Mouse (Mus musculus) gastrocnemius, adult 8-10 months (tissue): ENCODE data around the gene Itih3. TPM values are rescaled to one million over a fixed set of nuclear protein-coding genes. Genes with fewer than 3 reads are reported as not detected.
A peak's percentile ranks its signal among the peaks of the same experiment; 100 is the strongest.

ENCODE experiments used
- DNase-seq, 2 experiments: peaks; one replicate each; pipeline ENCODE4 v3.0.0; 2022; ENCODE audit warnings: low spot score in 2 of 2
- total RNA-seq, 4 experiments: library from RNA; stranded (reverse); gene quantifications; 2 replicates each; pipeline ENCODE4 v1.2.4; 2022

Itih3 gene
- total RNA-seq, 4 experiments from 2014 or later = 0.15 to 0.51 (median 0.40) TPM; not detected in 1

DNA sequence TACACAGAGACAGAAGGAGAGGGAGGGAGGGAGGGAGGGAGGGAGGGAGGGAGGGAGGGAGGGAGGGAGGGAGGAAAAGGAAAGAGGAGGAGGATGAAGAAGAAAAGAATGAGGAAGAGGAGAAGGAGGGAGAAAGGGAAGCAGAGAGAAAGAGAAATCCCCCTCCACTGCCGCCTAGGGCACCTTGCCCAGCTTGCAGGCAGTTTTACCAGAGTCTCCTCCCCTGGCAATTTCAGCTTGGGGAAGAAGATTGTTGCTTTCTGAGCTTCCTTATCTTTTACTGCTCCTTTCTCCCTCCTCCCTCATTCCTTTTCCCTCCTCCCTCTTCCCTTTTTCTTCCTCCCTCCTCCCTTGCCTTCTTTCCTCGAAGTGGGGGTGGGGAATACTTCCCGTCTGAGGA lies 20.5 kb downstream of the Itih3 start:
- no peak for DNase-seq

GRCm38 (mm10) chr14:30902628-30903027 lies 20.9 kb downstream of the Itih3 start:
- DNase-seq = no peak

- no peak for DNase-seq
Measured at GRCm38 (mm10) chr14:30899972-30900371, 23.6 kb downstream of the Itih3 start.

GRCm38 (mm10) chr14:30888271-30888732 lies 35.3 kb downstream of the Itih3 start:
- DNase-seq = no peak

DNA sequence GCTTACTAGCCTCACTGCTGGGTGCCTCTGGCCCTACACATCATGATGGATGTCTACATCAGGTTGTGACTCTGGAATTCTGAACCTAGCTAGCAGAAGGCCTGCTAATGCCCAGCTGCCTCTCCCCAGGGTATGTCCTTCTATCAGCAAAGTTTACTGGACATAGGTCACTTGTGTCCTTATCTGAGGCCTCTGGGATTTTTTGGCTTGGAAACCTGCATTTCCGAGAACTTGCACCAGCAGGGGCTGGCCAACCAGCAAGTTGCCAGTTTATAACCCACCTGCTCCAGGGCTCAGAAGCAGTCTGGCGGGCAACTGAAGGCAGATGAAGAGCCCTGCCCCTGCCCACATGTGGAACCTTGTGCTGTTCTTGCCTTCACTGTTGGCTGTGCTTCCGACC lies 37.4 kb downstream of the Itih3 start, which contains the start of gene Itih4:
Gene Itih4, plus strand, starts transcription at position 273 of the 400 bp plus-strand sequence.
- DNase-seq = no peak

- DNase-seq = no peak
Measured at GRCm38 (mm10) chr14:30885298-30885697, 38.3 kb downstream of the Itih3 start.

DNA sequence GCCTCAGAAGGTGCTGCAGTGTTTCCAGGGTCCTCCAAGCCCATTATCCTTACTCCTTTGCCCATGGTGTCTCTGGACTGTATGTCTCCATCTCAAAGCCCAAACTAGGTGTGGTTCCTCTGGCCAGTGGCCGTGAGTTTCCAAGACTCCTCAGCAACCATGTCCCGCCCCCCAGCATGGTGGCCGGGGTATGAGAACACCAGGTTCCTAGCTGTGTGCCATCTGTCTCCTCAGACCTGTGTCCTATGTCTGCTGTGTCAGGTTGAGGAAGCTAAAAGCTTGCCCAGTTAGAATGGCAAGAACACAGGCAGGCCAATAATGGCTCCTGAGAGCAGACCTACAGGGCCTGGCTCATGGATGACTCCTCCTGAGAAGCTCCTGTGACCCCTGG lies 41.8 kb downstream of the Itih3 start:
- DNase-seq = no peak

GRCm38 (mm10) chr14:30880811-30881717 lies 42.5 kb downstream of the Itih3 start:
- DNase-seq = peak; percentile 68 to 69

DNA sequence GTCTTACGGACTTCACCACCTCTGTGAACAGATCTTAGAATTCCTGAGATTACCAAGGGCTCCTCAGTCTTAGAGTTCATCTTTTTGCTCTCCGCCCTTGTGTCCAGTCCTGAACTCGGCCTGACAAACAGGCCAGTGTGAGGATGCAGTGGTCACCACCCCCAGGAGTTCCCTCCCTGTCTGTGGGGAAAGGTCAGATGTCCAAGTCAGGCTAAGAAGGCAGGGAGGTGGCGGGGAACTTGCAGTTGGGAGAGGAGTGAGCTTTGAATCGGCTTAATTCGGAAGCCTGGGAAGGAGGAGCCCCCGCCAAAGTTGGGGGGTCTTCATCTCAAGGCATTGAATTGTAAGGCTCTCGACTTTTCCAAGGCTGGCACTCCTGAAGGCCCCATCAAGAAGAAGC lies 43.3 kb downstream of the Itih3 start:
- DNase-seq = no peak

DNA sequence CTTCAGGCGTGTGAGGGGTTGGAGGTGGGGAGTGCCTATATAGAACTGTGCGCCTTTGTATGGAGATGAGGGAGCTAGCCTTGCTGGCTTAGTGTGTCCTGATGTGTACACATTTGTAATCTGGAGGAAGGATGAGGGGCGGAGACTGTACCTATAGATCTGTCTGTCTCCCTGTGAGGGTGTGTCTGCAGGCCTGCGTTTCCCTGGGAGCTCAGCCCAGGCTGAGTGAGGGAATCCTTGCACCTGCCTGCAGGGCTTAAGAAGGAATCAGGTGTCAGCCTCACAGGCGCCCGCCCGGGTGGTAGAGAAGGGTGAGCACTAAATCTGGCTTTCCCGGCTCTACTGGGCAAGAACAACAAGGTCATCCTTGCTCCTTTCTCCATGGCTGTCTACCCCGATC lies 43.8 kb downstream of the Itih3 start:
- peak; percentile 61 to 70 for DNase-seq

DNA sequence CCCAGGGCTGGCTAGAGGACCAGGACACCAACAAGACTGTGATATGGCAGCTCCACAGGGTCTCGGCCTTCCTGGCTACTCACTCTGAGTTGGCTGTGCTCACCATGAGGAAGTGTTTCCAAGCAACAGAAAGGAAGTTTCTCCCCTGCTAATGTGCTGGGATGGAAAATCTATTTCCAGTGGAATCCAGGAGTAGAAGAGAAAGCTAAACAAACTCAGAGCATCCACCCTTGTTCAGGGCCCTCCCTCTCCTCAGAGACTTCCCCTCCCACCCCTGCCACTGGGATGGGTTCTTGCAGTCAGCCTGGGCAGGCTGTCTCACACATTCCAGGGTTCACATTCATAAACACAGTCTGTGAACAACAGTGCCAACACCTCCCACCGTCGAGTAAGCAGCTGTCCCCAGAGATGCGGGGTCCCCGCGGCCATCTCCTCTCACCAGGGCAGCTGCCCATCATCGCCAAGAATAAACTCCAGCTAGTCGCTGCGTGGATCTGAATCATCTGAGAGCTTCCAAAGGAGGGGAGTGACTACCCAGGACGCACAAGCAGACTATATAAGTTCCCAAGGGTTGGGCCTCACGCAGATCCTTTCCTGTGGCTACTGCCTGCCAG lies 44.5 kb downstream of the Itih3 start, which contains the start of gene Mustn1:
Gene Mustn1, plus strand, starts transcription at position 243 of the 614 bp plus-strand sequence.
- peak; percentile 47 to 50 for DNase-seq

- DNase-seq = no peak
Measured at GRCm38 (mm10) chr14:30877827-30878226, 45.7 kb downstream of the Itih3 start.

- no peak for DNase-seq
Measured at GRCm38 (mm10) chr14:30876451-30876850, 47.1 kb downstream of the Itih3 start.

DNA sequence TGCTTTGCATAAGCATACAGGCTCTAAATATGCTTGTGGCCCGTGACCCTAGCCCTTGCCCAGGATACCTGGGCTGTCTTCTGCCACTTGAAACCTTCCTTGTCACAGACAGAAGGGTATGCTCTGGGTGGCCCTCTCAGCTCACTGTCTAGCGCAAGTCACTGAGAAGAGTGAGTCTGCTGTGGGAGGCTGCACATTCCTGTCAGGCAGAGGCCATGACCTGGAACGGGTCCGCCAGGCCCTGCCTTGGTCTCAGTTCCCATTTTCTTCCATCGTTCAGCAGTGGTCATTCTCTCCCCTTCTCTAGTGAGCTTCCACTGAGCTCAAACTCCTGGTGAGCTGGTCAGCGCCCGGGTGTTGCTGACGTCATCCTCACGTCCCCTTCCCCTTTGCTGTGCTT lies 47.6 kb downstream of the Itih3 start:
- no peak for DNase-seq

DNA sequence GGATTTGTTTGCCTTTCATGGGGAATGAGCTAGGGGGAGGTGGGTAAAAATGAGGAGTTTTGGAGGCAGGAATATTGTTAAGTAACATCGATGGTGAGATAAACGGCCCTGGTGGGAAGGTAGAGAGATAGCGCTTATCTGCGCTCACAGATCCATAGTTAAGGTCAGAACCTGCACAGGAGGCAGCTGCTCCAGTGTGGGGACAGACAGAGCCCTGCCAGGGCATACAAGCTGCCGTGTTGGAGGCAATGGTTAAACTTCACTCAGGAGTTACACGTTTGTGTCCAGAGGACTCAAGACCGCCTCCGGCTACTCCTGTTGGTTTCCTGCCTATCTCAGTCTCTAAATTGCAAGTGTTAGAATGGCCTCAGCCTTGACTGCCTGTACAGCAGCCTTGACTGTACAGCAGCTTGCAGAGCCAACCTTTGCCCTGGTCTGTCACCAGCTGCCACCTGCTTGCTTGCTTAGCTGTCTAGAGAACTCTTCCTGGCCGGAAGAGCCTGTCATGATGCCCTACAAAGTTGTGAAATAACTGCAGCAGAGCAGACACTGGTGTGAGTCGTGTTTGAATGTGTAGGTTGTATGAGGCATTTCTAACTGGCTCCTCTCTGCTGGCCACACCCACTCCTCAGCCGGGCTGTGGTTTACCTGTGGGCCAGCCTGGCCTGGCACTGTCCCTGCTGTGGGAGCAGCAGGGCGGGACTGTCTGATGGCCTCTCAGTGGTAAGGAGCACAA lies 48.3 kb downstream of the Itih3 start:
- DNase-seq = no peak

DNA sequence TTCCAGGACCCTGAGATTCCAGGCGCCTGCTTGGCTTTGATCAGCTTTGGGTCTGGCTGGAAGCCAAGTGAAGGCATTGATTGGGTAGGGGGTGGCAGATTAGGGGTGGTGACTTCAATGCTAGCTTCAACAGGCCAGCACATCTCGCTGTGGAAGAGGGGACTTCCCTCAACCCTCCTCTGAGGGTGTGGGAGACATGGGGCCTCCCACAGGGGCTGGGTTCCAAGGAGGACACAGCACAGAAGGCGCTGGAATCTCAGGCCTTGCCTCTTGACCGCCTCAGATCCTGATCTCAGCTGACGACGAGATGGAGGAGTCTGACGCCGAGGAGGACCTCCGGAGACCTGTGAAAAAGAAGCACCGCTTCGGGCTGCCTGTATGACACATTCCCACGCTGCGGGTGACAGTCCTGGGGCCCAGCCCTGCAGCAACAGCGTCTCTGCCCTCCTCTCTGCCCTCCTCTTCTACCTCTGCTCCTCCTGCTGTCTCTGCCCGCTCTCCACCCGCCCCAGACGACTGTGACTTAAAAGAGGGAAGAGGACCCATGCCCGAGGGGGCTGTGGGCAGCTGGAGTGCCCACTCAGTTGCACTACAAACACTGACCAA lies 49.4 kb downstream of the Itih3 start:
- no peak for DNase-seq

GRCm38 (mm10) chr14:30870206-30871147 lies 53.1 kb downstream of the Itih3 start:
- peak in 1 of 2 experiments; percentile 50 for DNase-seq

DNA sequence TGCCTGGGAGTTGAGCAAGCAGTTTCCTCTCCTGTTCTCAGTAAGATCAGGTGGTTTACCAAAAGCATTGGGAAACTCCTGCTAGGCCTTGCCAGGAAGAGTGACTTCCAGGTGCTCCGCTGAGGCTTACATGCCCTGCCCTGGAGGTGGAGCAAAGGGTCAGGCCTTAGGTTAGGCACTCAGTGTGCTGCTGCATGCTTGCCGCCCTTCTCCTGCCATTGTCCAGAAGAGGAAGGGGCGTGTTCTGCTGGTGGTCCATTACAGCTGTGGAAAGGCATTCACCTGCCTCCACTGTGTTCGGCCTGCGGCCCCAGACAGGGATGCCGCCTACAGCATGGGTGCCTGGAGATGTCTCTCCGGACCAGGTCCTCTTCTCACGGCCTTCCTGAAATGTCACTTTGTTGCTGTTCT lies 54.2 kb downstream of the Itih3 start:
- DNase-seq = peak in 1 of 2 experiments; percentile 59

GRCm38 (mm10) chr14:30868826-30869225 lies 54.7 kb downstream of the Itih3 start:
- no peak for DNase-seq

GRCm38 (mm10) chr14:30867042-30867441 lies 56.5 kb downstream of the Itih3 start:
- DNase-seq = peak; percentile 71 to 81
